Mouse (Mus musculus) lung, postnatal 0 days (tissue): ENCODE results near the gene Zfand3. TPM values are rescaled to one million over a fixed set of nuclear protein-coding genes. Genes with fewer than 3 reads are reported as not detected.

Source experiments
- ATAC-seq: fragments of 200-750 bp; cut with Nextera tagmentation; 2 replicates; pipeline ENCODE4 v1.8.0; 2017; ENCODE audit warnings: moderate library complexity
- DNase-seq: peaks from one replicate; pipeline ENCODE4 v3.0.0-alpha.2; 2016; ENCODE audit warnings: low spot score
- H3K27ac ChIP-seq: fragments of 300-500 bp; sonication (generic); 2 replicates; pipeline ENCODE4 v1.5.1; 2014; ENCODE audit warnings: antibody characterized with exemption, mild to moderate bottlenecking, low read length, mixed read lengths
- H3K27me3 ChIP-seq: fragments of 300-500 bp; sonication (generic); replicated peaks from 2 replicates; pipeline ENCODE4 v1.6.1; 2014; ENCODE audit warnings: low read length, mixed read lengths; ENCODE audit not compliant: insufficient read depth
- H3K36me3 ChIP-seq: fragments of 300-500 bp; sonication (generic); 2 replicates; pipeline ENCODE4 v1.6.1; 2014; ENCODE audit warnings: low read length, mixed read lengths; ENCODE audit not compliant: insufficient read depth
- H3K4me1 ChIP-seq: fragments of 300-500 bp; sonication (generic); 2 replicates; pipeline ENCODE4 v1.6.1; 2014; ENCODE audit warnings: antibody characterized with exemption, low read depth, low read length, mixed read lengths; ENCODE audit not compliant: insufficient read depth
- H3K4me2 ChIP-seq: fragments of 300-500 bp; sonication (generic); replicated peaks from 2 replicates; pipeline ENCODE4 v1.6.1; 2014; ENCODE audit warnings: low read depth, mild to moderate bottlenecking, low read length, moderate library complexity, mixed read lengths
- H3K4me3 ChIP-seq: fragments of 300-500 bp; sonication (generic); 2 replicates; pipeline ENCODE4 v1.5.1; 2014; ENCODE audit warnings: low read depth, low read length
- H3K9ac ChIP-seq: fragments of 300-500 bp; sonication (generic); replicated peaks from 2 replicates; pipeline ENCODE4 v1.6.1; 2014; ENCODE audit warnings: low read depth, mild to moderate bottlenecking
- H3K9me3 ChIP-seq: fragments of 300-500 bp; sonication (generic); 2 replicates; pipeline ENCODE4 v1.6.1; 2016; ENCODE audit warnings: low read length, mixed read lengths
- CTCF ChIP-seq: IDR thresholded peaks from 2 replicates; pipeline ENCODE4 v1.5.1; 2016; ENCODE audit warnings: antibody characterized with exemption, mild to moderate bottlenecking
- EP300 ChIP-seq: IDR thresholded peaks from 2 replicates; pipeline ENCODE4 v1.6.1; 2016; ENCODE audit warnings: antibody characterized with exemption, mild to moderate bottlenecking, control low read depth
- WGBS: fragments of 180-500 bp; shearing (Covaris S2); extraction: QIAGEN DNeasy Blood & Tissue Kit; methylation state at CpG from one replicate; pipeline ENCODE4 v1.1.7; 2014; 5-methylcytosine and 5-hydroxymethylcytosine counted together
- polyA plus RNA-seq: library from polyadenylated mRNA; unstranded; fragments of >200 nt; fragmentation: Nextera tagmentation; extraction: Ambion mirVana; gene quantifications from 2 replicates; pipeline ENCODE4 v1.2.1, GENCODE M21; 2015

The Zfand3 gene
- polyA plus RNA-seq, 1 experiment from 2014 or later: 52.1 TPM

DNA sequence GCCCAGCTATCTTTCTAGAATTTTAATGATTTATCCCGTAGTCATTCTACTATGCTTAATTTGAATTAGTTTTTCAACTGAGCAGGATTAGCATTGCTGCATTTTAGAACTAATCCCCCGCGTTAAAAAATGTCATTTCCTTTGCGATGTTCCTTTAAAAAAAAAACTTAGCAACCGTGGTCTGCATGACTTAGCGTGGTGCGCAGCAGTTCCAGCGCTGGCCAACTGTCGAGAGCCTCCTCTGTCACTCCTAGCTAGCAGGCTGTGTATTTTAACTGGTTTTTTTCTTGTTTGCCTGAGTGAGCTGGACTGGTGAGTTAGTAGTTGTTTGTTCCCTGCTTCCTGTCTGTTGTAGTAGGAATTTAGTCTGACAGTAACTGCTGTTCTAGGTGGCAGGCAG is 48.9 kb downstream of the Zfand3 start:
- Histone ChIP-seq H3K4me1 (peaks cover 4% of the 10 kb centered on the region; the same call in 1 of the 2 replicates), H3K9me3 (no peaks in the 10 kb centered on the region), H3K4me2 (no peak overlapping the region), H3K27ac (no peak overlapping the region), H3K36me3 (no peaks in the 10 kb centered on the region), H3K4me3 (no peak overlapping the region), H3K27me3 (no peaks in the 10 kb centered on the region), H3K9ac (no peak overlapping the region)
- DNase-seq (peak; percentile 29), ATAC-seq (no peak)
- 61% methylated on average over 9 of the region's 9 CpGs for WGBS
- TF ChIP-seq CTCF (no peak), EP300 (no peak)

DNA sequence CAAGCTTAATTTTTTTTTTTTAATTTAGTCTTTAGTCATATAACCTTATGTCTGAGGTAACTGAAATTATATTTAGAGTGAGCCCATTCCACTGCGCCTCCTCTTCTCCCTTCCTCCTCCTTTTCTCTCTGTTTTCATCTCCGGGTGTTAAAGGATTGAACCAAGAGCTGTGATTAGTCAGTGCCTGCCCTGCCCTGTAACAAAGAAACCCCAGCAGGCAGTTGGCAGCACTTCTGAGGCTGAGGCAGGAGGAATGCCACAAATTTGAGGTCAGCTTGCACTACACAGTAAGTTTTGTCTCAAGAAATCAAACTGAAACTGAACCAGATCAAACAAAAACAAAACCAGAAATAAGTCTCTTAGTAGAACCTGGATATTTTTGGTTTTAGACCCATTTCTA is 49.3 kb downstream of the Zfand3 start:
- ATAC-seq: no peak
- H3K4me3 ChIP-seq: no peak overlapping the region
- no peaks in the 10 kb centered on the region for H3K9me3 ChIP-seq
- peaks cover 5% of the 10 kb centered on the region; the same call in 1 of the 2 replicates for H3K4me1 ChIP-seq
- no peaks in the 10 kb centered on the region for H3K27me3 ChIP-seq
- no peak overlapping the region for H3K27ac ChIP-seq
- H3K36me3 ChIP-seq: no peaks in the 10 kb centered on the region
- no peak for DNase-seq
- no peak overlapping the region for H3K4me2 ChIP-seq
- no peak overlapping the region for H3K9ac ChIP-seq
- 93% methylated on average over 2 of the region's 2 CpGs for WGBS
- TF ChIP-seq CTCF: no peak
- no peak for TF ChIP-seq EP300

DNA sequence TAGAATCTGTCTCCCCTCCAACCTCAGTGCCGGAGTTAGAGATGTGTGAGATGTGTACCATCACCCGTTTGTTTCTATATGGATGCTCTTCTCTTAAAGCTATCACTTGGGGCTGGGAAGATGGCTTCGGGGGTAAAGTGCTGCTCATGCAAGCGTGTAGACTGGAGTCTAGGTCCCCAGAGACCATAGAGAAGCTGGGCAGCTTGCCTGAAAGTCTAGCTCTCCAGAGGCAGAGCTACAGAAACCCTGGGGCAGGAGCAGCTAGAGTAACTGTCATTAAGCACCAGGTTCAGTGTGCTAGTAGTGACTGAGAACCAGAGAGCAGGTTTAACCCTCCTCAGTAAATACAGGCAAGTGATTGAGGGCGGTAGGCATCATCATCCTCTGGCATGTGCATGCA is 51.7 kb downstream of the Zfand3 start:
- H3K9ac ChIP-seq: no peak overlapping the region
- H3K4me1 ChIP-seq: peaks cover 5% of the 10 kb centered on the region; the same call in 1 of the 2 replicates
- H3K9me3 ChIP-seq: no peaks in the 10 kb centered on the region
- no peaks in the 10 kb centered on the region for H3K27me3 ChIP-seq
- H3K36me3 ChIP-seq: no peaks in the 10 kb centered on the region
- WGBS: 86% methylated on average over 5 of the region's 5 CpGs
- H3K4me2 ChIP-seq: no peak overlapping the region
- ATAC-seq (no peak), DNase-seq (no peak)
- TF ChIP-seq EP300 (no peak), CTCF (no peak)
- H3K4me3 ChIP-seq: no peak overlapping the region
- no peak overlapping the region for H3K27ac ChIP-seq

DNA sequence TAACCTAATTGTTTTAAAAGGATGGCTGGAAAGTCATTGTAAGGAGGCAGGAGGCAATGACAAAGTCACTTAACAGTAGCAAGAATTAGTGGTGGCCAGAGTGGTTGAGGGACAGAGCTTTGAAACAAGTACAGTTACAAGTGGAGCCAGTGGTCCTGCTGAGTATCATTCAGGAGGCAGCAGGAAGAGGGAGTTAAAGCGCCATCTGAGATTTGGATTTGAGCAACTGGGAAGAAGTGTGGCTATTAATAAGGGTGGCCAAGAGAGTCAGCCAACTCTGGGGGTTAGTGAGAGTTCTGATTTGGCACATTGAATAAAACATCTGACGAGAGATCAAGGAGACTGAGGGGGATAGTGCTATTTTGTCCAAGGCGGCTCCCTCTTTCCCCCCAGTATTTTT is 54.1 kb downstream of the Zfand3 start:
- DNase-seq: no peak
- no peak overlapping the region for H3K27ac ChIP-seq
- no peaks in the 10 kb centered on the region for H3K27me3 ChIP-seq
- no peak overlapping the region for H3K4me3 ChIP-seq
- H3K4me2 ChIP-seq: no peak overlapping the region
- H3K36me3 ChIP-seq: no peaks in the 10 kb centered on the region
- no peaks in the 10 kb centered on the region for H3K9me3 ChIP-seq
- no peak overlapping the region for H3K9ac ChIP-seq
- peaks cover 5% of the 10 kb centered on the region; the same call in 1 of the 2 replicates for H3K4me1 ChIP-seq
- no peak for ATAC-seq
- TF ChIP-seq CTCF (peak; percentile 12; the same call in 1 of the 2 replicates), EP300 (no peak)
- WGBS: 54% methylated on average over 3 of the region's 3 CpGs

DNA sequence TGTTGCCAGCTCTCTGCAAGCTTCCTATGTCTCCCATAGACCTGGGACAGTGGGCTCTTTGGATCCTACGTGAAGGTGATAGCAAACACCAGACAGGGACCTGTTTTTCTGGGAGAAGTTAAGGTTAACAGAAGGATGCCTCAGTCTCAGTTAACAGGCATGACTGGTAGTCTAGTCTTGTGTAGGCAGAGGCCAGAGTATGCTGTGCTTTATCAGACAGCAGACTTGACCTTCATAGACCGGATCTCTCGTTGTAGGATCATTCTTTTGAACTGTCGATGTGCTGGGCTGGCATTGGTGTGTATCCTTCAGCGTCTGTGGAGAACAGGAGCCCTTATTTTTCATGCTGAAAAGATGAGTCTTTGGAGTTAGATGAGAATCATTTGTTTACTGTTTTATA is 54.5 kb downstream of the Zfand3 start:
- H3K9ac ChIP-seq: no peak overlapping the region
- 60% methylated on average over 5 of the region's 5 CpGs for WGBS
- no peaks in the 10 kb centered on the region for H3K36me3 ChIP-seq
- no peaks in the 10 kb centered on the region for H3K9me3 ChIP-seq
- peaks cover 5% of the 10 kb centered on the region; the same call in 1 of the 2 replicates for H3K4me1 ChIP-seq
- H3K4me3 ChIP-seq: no peak overlapping the region
- H3K27ac ChIP-seq: no peak overlapping the region
- ATAC-seq: no peak
- no peaks in the 10 kb centered on the region for H3K27me3 ChIP-seq
- no peak overlapping the region for H3K4me2 ChIP-seq
- TF ChIP-seq EP300: no peak
- no peak for TF ChIP-seq CTCF
- no peak for DNase-seq

DNA sequence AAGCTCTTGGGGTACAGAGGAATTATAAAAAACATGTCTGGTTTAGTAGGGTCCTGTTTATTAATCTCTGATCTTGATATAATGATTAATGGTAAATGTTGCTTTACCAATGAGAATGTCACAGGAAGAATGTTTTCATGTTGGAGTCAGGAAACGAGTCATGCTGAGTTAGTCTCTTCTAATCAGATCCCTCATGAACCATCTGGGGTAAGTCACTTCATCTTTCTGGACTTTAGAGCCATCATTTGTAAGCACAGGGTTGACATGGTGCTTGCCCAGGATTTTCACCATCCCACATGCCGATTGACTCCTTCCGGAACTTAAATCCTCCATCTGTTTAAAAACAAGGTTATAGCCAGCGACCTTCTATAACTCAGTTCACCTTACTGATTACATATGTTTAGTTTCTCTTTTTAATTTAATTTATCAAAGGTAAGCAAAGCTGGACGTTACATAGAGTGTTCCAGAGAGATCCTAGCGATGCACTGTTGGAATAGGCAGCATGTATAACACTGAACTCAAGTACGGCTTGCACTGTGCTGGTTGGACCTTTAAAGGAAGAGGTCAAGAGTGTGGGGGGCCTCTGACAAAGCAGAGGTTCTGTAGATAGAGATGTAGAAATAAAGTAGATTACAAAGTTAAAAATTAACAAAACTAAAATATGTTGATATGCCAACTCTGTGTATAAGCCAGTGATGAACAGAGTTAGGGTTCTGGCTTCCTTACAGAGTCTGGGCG is 56.7 kb downstream of the Zfand3 start:
- no peak for ATAC-seq
- 67% methylated on average over 8 of the region's 8 CpGs for WGBS
- no peaks in the 10 kb centered on the region for H3K27me3 ChIP-seq

More for the DNA sequence above, 56.7 kb downstream of the Zfand3 start:
- Histone ChIP-seq H3K36me3 (no peaks in the 10 kb centered on the region), H3K9me3 (no peaks in the 10 kb centered on the region), H3K4me3 (no peak overlapping the region), H3K4me2 (no peak overlapping the region), H3K9ac (no peak overlapping the region), H3K27ac (no peak overlapping the region), H3K4me1 (peaks cover 5% of the 10 kb centered on the region; the same call in 1 of the 2 replicates)
- no peak for TF ChIP-seq CTCF
- TF ChIP-seq EP300: no peak
- no peak for DNase-seq
